Mouse (Mus musculus) cortical plate, adult 2 months (tissue): ENCODE results near the gene Unc13a.

Source experiments
- CTCF ChIP-seq: fragments of 200-500 bp; IDR thresholded peaks from 2 replicates; pipeline ENCODE4 v1.5.1; 2011; ENCODE audit warnings: mild to moderate bottlenecking, control low read depth, low read length; ENCODE audit not compliant: insufficient read depth; ENCODE audit errors: extremely low read depth
- POLR2A ChIP-seq: fragments of 200-500 bp; IDR thresholded peaks from 2 replicates; pipeline ENCODE4 v1.6.1; 2011; ENCODE audit warnings: mild to moderate bottlenecking, low read length, control low read depth; ENCODE audit not compliant: insufficient read depth; ENCODE audit errors: extremely low read depth

DNA sequence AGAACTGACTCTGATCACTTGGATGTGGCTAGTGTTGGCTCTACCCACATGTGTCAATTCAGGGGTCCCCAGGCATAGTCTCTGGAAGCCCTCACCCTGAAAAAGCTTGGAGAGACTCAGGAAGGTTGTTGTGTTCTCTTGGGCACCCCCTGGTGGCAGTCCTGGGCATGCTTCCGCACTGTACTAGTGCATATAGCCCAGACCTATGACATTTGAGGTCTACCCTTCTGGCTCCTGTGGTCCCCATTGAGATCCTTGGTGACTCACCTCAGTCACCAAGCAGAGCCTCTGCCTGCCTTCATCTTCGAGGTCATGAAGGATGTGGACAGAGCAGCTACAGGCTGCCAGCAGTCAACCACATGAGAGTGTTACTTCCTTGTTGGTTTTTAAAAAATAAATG, 84.7 kb downstream of the Unc13a start:
- TF ChIP-seq CTCF (peak; percentile 57), POLR2A (no peak)
